Mouse (Mus musculus) heart, adult 2 months (tissue): ENCODE measurements around the gene Erp44.

Source experiments
- CTCF ChIP-seq: fragments of 200-600 bp; IDR thresholded peaks from 2 replicates; pipeline ENCODE4 v1.8.1; 2022; ENCODE audit warnings: antibody characterized with exemption, mild to moderate bottlenecking, moderate library complexity
- EP300 ChIP-seq: fragments of 200-500 bp; IDR thresholded peaks from 2 replicates; pipeline ENCODE4 v1.6.1; 2011; ENCODE audit warnings: low read depth, low read length, control low read depth; ENCODE audit not compliant: insufficient read depth
- POLR2A ChIP-seq: fragments of 200-500 bp; IDR thresholded peaks from 2 replicates; pipeline ENCODE4 v1.6.1; 2011; ENCODE audit warnings: mild to moderate bottlenecking, low read depth, low read length, control low read depth; ENCODE audit not compliant: insufficient read depth

- TF ChIP-seq CTCF (no peak), EP300 (no peak), POLR2A (no peak)
Observed at GRCm38 (mm10) chr4:48322095-48322494, 42.7 kb upstream of the Erp44 start.
